Mouse (Mus musculus) kidney, adult 2 months (tissue): Measurements from ENCODE around the gene Cpm.

Experiments used
- CTCF ChIP-seq: fragments of 200-500 bp; conservative IDR thresholded peaks from 2 replicates; pipeline ENCODE4 v1.5.1; 2011; ENCODE audit warnings: low read depth, mild to moderate bottlenecking, control low read depth, low read length, moderate library complexity, mixed read lengths; ENCODE audit not compliant: insufficient read depth, insufficient read length
- POLR2A ChIP-seq: fragments of 200-500 bp; IDR thresholded peaks from one replicate; pipeline ENCODE4 v1.6.1; 2011; ENCODE audit warnings: low read depth, low read length, control low read depth

GRCm38 (mm10) chr10:117656662-117656962 is 27.3 kb downstream of the Cpm start:
- TF ChIP-seq POLR2A (no peak), CTCF (no peak)
